Mouse (Mus musculus): ENCODE results near the gene Mxd3. TPM values are rescaled to one million over a fixed set of nuclear protein-coding genes. Genes with fewer than 3 reads are reported as not detected.

Gene Mxd3
- polyA plus RNA-seq, 1 experiment: 1.5 TPM

DNA sequence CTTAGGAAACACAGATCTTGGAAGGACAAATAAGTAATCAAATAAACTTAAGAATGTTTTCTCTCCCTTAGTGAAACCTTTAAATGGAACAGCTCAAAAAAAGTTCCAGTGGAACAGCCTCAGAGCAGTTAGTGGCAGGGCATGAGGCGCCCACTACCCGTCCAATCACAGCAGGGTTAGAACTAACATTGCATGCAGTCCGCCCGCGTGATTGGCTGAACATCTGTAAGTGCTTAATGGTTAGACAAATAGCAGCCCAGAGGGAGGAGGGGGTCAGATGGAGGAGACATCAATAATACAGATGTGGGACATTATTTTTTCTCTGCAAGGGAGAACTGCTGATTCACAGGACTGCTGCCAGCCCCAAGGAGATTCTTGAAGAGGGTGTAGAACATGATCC lies 52.4 kb downstream of the Mxd3 start:
- DNase-seq (ENCODE audit: extremely low spot score in 1 of 2, low spot score in 1 of 2): no peak

Other genes with a start within 250 kb of the Mxd3 start
- 19.9 and 22.8 TPM in 2 replicates for gene Uimc1, start 229.5 kb downstream of the Mxd3 start, polyA plus RNA-seq (2012; rRNA removed)
- gene Zfp346, start 224.5 kb downstream of the Mxd3 start, polyA plus RNA-seq (2012; rRNA removed): 44.3 and 53.4 TPM in 2 replicates
- not detected in 2 replicates for gene Gm17617, start 196.3 kb downstream of the Mxd3 start, polyA plus RNA-seq (2012; rRNA removed)
- gene Fgfr4, start 177.2 kb downstream of the Mxd3 start, polyA plus RNA-seq (2012; rRNA removed): 0.38 and 0.54 TPM in 2 replicates
- gene Nsd1, start 120.0 kb downstream of the Mxd3 start, polyA plus RNA-seq (2012; rRNA removed): 38.3 and 41.3 TPM in 2 replicates
- gene Prelid1, start 9.3 kb downstream of the Mxd3 start, polyA plus RNA-seq (2012; rRNA removed): 145 and 163 TPM in 2 replicates
- gene Rab24, start 7.9 kb downstream of the Mxd3 start, polyA plus RNA-seq (2012; rRNA removed): 142 and 148 TPM in 2 replicates
- gene Lman2, start 33.0 kb upstream of the Mxd3 start, polyA plus RNA-seq (2012; rRNA removed): 52.9 and 57.3 TPM in 2 replicates
- gene Rgs14, start 39.9 kb upstream of the Mxd3 start, polyA plus RNA-seq (2012; rRNA removed): 32.8 and 44.1 TPM in 2 replicates
- 0.54 and 0.55 TPM in 2 replicates for gene Slc34a1, start 68.4 kb upstream of the Mxd3 start, polyA plus RNA-seq (2012; rRNA removed)
- gene Pfn3, start 85.4 kb upstream of the Mxd3 start, polyA plus RNA-seq (2012; rRNA removed): 0.34 and 0.42 TPM in 2 replicates
- gene F12, start 97.0 kb upstream of the Mxd3 start, polyA plus RNA-seq (2012; rRNA removed): 0.57 and 0.82 TPM in 2 replicates
- 70.6 and 74.3 TPM in 2 replicates for gene Grk6, start 115.2 kb upstream of the Mxd3 start, polyA plus RNA-seq (2012; rRNA removed)
- 67.1 and 81.0 TPM in 2 replicates for gene Prr7, start 134.4 kb upstream of the Mxd3 start, polyA plus RNA-seq (2012; rRNA removed)
- 366 and 391 TPM in 2 replicates for gene Dbn1, start 158.3 kb upstream of the Mxd3 start, polyA plus RNA-seq (2012; rRNA removed)
- 174 and 242 TPM in 2 replicates for gene Pdlim7, start 183.9 kb upstream of the Mxd3 start, polyA plus RNA-seq (2012; rRNA removed)
- 14.7 and 19.6 TPM in 2 replicates for gene Dok3, start 199.5 kb upstream of the Mxd3 start, polyA plus RNA-seq (2012; rRNA removed)
- gene Ddx41, start 206.8 kb upstream of the Mxd3 start, polyA plus RNA-seq (2012; rRNA removed): 83.9 and 92.8 TPM in 2 replicates
- 171 and 177 TPM in 2 replicates for gene Fam193b, start 241.3 kb upstream of the Mxd3 start, polyA plus RNA-seq (2012; rRNA removed)
- gene Tmed9, start 243.9 kb upstream of the Mxd3 start, polyA plus RNA-seq (2012; rRNA removed): 97.8 and 113 TPM in 2 replicates